Mouse (Mus musculus): ENCODE results near the gene Nectin4.

Nectin4 gene

DNA sequence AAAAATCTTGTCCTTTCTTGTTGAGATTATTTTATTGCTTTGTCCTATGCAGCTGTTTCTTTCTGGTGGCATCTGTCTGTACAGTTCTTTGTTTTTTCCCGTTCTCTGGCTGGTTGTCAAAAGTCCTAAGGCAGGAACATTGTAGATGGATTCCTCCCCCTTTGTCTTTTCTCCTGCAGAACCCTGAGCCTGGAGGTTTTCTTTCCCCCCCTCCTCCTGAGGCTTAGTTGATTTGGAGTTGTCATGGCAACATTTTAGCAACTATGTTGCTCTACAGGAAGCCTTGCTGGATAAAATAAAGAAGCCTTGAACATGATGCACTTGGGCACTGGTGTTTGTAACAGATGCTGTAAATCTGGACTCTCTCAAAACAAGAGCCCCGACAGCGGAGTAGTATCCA lies 42.5 kb downstream of the Nectin4 start:
- DNase-seq = peak; percentile 28

DNA sequence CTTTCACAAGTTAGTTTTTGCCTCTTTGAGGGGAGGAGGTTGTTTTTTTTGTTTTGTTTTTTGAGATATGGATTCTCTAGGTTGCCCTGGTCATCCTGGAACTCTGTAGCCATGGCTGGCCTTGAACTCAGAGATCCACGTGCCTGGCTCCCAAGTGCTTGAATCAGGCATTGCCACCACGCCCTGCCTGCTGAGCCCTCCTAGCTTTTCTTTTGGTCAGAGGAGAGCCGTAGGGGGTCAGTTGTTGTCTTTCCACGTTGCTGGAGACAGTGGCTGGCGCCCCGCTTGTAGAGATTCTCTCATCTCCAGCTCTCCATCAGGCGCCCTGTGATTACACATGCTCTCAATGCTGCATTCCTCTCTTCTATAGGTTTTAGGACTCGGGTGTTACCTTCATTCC lies 43.7 kb downstream of the Nectin4 start:
- no peak for DNase-seq

DNA sequence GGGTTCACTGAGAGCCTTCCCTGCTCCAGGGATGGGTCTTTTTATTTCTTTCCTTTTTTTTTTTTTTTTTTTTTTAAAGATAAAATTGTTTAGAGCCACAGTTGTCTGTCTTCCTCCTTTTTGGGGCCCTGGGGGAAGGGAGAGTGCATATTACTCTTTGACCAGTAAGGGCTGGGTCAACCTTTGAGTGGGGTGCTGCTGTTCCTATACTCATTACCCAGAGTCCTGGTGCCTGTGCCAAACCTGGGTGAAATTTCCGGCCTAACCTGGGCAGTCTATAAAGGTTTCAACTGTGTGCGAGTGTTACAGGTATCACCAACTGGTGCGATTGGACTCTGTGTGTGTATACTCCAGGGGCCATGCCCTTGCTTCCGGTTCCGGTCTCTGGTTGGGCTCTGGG lies 48.8 kb downstream of the Nectin4 start, which contains the start of gene Tstd1:
Gene Tstd1, plus strand, starts transcription at position 213 of the 400 bp plus-strand sequence.
- peak; percentile 80 for DNase-seq

DNA sequence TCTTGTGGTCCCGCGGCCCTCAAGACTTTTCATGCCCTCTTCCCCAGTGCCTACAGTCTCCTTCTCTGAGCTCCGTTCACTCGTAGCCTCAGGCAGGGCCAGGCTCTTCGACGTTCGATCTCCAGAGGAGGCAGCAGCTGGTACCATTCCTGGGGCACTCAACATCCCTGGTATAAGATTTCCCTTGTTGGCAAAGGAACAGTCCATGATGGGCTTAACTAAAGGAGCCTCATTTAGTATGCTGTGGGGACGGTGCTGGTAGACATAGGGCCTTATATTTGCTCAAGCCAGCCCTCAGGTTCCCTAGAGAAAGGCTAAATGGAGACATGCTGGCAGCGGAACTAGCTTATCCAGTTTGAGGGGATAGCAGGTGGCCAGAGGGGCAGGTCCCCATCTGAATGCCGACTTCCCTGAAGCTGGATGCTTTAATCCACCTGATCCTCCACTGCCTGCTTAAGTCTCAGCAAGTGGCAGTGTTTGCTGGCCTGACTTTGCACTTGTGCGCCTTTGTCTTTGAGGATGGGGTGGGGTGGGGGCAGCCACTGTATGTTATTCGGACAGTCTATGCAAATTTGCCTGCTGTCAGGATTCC lies 49.5 kb downstream of the Nectin4 start:
- DNase-seq = no peak

DNA sequence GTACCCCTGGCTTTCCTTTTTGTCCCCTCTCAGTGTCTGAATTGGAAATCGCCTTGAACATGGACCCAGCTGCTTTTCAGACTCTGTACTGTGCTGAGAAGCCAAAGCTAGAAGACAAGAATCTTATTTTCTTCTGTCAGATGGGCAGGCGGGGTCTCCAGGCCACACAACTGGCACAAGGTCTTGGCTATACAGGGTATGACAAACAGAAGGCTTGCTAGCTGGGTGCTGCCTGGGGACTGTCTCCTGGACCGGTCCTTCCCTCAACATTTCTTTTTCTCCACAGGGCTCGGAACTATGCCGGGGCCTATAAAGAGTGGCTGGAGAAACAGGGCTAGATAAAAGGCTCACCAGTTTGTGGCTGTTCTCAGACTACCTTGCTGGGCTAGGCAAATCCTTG lies 50.0 kb downstream of the Nectin4 start:
- DNase-seq = no peak

DNA sequence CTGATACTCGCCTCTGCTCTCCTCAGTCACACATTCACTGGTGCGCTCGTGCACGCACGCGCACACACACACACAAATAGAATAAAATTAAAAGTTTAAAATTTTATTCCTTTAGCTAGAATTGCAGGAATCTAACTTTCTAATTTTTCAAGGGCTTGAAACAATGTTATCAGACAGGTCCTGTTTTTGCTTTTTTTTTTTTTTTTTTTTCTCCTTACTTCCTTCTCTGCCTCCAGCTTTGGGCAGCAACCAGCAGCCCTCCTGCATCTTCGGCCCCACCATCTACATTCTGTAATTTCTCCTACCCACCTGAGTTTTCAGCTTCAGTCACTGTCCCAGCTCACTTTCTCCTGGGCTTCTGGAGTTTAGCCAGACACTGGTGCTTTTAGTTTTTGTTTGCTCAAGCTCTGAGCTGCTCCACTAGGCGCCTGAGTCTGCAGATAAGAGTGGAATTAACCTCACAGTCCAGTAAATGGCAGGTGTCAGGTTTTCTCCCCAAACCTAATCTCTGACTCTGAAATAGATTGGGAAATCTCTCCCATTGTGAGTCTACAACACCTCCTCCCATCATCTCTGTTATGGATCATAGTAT lies 52.7 kb downstream of the Nectin4 start:
- no peak for DNase-seq

DNA sequence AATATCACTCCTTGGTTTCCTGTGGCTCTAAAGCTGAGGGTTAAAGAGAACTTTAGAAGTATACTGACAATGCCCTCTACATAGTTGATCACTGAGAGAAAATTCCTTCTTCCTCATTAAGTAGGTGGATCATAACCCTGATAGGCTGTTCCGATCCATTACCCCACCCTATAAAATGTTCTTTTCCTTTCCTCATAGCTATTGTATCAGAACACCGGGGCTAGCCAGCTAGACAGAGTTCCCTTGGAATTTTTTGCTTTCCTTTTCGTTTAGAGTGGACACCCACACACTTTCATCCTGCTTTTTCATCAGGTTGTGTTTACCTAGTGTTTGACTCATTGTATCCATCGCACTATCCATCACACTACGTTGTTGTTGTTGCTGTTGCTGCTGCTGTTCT lies 54.7 kb downstream of the Nectin4 start:
- DNase-seq = no peak

DNA sequence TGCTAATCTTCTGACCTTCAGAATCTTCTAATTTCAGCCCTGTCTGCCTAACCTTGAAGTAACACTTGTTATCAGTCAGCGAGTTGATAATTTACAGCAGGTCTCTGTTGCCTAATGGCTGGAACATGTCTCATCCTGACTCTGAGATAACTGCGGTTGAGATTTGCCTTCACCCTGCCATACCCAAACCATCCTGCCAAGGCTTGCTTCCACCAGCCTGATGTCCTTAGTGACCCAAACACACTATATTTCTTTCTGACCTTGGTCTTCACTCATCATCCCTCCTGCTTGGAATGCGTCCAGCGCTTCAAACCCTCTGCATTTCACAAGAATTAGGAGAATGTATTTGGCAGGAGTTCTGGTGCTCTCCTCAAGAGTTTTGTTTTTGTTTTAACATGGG lies 55.2 kb downstream of the Nectin4 start:
- no peak for DNase-seq

DNA sequence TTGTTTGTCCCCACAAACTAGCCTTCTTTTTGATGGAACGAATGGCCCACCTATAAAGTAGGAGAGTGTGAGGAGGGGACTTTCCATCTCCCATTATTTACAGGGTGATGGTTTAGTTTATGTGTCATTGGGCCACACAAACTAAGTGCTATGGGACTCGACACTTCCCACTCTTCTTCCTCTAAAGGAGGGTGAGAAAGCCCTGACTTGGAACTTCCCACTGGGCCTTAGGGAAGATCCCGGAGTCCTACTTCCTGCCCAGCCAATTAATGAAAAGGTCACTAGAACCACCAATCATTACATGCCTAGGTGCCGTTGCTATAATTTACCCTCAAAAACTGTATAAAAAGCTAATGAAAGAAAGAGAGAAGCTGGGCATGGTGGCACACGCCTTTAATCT lies 62.3 kb downstream of the Nectin4 start:
- no peak for DNase-seq

DNA sequence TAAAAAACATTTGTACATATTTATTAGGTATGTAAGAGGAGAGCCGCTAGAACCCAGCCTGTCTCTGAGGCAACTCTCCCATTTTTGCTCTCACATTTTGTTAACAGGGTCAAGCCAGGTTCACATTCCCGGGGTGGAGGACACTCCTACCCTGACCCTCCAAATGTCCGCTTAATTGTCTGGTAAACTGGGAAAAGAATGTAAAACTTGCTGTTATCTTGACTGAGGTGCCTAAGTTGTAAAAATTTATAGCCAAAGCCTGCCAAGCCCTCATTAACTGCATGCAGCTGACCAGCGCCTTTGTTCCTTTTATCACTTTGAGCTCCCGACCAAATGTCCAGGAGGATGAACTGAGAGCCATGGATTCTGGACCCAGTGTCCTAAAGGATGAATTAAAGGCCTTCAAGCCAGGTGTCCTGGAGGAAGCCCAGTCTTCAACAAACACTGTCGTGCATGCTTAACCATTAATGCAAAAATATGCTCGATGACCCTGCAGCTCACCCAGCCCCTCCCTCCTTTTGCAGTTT lies 65.5 kb downstream of the Nectin4 start:
- DNase-seq = no peak

DNA sequence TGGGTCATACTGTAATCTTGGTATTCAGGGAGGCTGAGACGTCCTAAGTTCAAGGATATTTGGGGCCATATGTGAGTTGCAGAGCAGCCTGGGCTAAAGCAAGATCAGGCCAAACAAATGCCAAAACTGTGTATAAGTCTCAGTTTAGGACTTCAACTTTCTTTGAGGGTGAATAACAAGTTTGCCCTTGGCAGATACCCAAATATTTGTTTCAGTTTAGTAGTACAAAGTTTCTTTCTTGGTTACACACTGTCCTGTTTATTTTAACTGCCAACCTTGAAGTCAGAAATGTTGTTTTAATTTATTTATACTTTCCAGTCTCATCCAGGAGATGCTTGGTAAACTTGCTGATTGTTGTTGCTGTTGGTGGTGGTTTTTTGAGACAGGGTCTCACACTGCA lies 66.1 kb downstream of the Nectin4 start:
- DNase-seq = no peak

DNA sequence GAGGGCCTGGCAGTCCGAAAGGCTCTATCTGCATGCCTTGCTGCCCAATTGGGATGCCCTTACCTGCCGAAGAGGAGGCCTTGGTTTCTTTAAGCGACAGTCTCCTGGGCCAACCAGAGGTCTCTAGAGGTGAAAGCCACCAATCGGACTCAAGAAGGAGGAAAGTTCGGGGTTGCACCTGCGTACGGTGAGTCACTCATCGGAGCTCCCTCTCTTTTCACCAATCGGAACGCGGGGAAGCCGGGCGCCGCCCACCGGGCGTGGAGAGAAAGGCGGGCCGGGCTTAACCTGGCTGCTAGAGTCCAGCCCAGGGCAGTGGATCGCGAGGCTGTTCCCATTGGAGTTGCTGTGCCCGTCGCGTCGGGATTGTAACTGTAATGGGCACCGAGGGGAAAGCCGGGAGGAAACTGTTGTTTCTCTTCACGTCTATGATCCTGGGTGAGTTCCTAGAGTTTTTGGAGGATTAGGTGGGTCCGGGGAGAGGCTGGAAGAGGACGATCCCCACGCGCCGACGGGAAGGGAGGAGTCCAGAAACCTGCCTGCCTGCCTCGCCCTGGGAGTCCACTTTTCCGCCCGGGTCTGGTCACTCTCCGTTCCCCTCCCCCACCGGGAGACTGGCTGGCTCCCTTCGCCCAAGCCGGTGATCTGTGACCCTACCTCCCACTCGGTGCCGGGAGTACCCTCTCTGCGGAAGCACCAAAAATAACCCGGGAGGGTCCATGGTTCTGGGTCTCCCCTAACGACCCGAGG lies 67.5 kb downstream of the Nectin4 start, which contains the start of gene F11r:
Gene F11r, plus strand, starts transcription at position 272 of the 750 bp plus-strand sequence.
- peak; percentile 96 for DNase-seq
